Mouse (Mus musculus): ENCODE data around the gene Dnah10. TPM values are rescaled to one million over a fixed set of nuclear protein-coding genes. Genes with fewer than 3 reads are reported as not detected.

Dnah10 gene
- not detected for polyA plus RNA-seq (2014; fragmentation: Illumina TruSeq; extraction: RNeasy Lipid Tissue Mini Kit (QIAGEN cat#74804); ENCODE audit: low read depth, low replicate concordance)

DNA sequence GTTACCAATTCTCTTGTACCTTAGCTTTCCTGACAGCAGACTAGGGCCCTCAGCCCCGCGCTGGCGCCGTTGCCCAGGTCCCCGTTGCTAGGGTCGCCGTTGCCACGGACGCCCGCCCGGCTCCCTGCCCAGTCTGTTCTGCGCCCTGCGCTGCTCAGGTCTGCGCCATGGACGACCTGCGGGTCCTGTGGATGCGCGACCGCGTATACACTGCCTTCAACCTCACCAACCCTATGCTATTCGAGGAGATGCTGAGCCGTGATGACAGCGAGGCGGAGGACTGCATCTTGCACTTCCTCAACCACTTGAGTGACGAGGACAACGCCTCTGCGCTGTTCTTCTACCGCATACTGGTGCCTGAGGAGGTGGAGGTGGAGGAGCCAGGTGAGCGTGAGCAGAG lies at the start of gene Dnah10:
Gene Dnah10, plus strand, starts transcription at position 89 of the 400 bp plus-strand sequence.

DNA sequence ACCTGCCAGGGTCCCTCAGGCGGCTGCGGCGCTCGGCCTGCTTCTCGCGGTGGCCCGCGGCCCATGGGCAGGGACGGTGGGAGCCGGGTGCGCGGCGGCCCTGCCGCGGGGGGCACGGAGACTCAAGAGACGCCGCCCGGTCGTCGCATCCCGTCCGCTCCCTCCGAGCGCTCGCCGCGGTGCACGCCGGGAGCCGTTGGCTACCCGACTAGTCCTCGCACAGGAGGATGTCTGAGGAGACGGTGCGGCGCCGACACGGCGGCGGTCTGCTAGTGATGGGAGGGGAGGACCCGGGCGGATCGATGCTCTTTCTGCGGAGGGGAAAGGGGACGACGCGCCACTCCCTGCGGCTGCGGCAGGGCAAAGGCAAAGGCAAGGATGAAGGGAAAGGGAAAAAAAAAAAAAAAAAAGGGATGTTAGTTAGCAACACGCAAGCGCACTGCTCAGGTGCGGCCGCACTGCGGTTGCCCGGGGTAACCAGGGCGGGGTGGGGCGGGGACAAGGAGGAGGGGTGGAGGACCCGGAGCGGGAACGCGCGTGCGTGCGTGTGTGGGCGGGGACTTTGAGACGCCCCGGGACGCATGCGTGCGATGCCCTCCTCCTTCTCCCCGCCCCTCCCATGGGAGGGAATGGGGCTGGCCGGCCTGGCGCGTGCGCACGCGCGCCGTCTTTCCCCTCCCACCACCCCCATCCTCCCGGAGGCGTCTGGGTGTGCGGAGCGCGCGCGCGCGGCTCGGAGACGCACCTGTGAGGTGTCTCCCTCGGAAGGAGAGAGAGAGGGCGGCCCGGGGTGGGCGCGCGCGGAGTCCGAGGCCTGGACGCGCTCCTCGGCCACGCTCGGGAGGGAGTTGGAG lies 137.4 kb downstream of the Dnah10 start, which contains the start of the genes Ccdc92 and Zfp664:
Gene Ccdc92, minus strand, starts transcription at position 412 of the 854 bp plus-strand sequence.
Gene Zfp664, plus strand, starts transcription at position 679 of the 854 bp plus-strand sequence.

Other genes with a start within 250 kb of the Dnah10 start
- 8.1 TPM for gene Rilpl2, start 246.7 kb upstream of the Dnah10 start, polyA plus RNA-seq (2014; fragmentation: Illumina TruSeq; extraction: RNeasy Lipid Tissue Mini Kit (QIAGEN cat#74804); ENCODE audit: low read depth, low replicate concordance)
- gene Snrnp35, start 242.0 kb upstream of the Dnah10 start, polyA plus RNA-seq (2014; fragmentation: Illumina TruSeq; extraction: RNeasy Lipid Tissue Mini Kit (QIAGEN cat#74804); ENCODE audit: low read depth, low replicate concordance) = 14.0 TPM
- gene Rilpl1, start 193.7 kb upstream of the Dnah10 start, polyA plus RNA-seq (2014; fragmentation: Illumina TruSeq; extraction: RNeasy Lipid Tissue Mini Kit (QIAGEN cat#74804); ENCODE audit: low read depth, low replicate concordance) = 280 TPM
- gene Tmed2, start 184.4 kb upstream of the Dnah10 start, polyA plus RNA-seq (2014; fragmentation: Illumina TruSeq; extraction: RNeasy Lipid Tissue Mini Kit (QIAGEN cat#74804); ENCODE audit: low read depth, low replicate concordance) = 245 TPM
- gene Ddx55, start 172.2 kb upstream of the Dnah10 start, polyA plus RNA-seq (2014; fragmentation: Illumina TruSeq; extraction: RNeasy Lipid Tissue Mini Kit (QIAGEN cat#74804); ENCODE audit: low read depth, low replicate concordance) = 9.0 TPM
- 30.1 TPM for gene Eif2b1, start 146.0 kb upstream of the Dnah10 start, polyA plus RNA-seq (2014; fragmentation: Illumina TruSeq; extraction: RNeasy Lipid Tissue Mini Kit (QIAGEN cat#74804); ENCODE audit: low read depth, low replicate concordance)
- gene Gtf2h3, start 145.9 kb upstream of the Dnah10 start, polyA plus RNA-seq (2014; fragmentation: Illumina TruSeq; extraction: RNeasy Lipid Tissue Mini Kit (QIAGEN cat#74804); ENCODE audit: low read depth, low replicate concordance) = 19.7 TPM
- gene Atp6v0a2, start 96.5 kb upstream of the Dnah10 start, polyA plus RNA-seq (2014; fragmentation: Illumina TruSeq; extraction: RNeasy Lipid Tissue Mini Kit (QIAGEN cat#74804); ENCODE audit: low read depth, low replicate concordance) = 29.1 TPM
- gene Ccdc92, start 137.3 kb downstream of the Dnah10 start, polyA plus RNA-seq (2014; fragmentation: Illumina TruSeq; extraction: RNeasy Lipid Tissue Mini Kit (QIAGEN cat#74804); ENCODE audit: low read depth, low replicate concordance) = 1.6 TPM
- gene Zfp664, start 137.6 kb downstream of the Dnah10 start, polyA plus RNA-seq (2014; fragmentation: Illumina TruSeq; extraction: RNeasy Lipid Tissue Mini Kit (QIAGEN cat#74804); ENCODE audit: low read depth, low replicate concordance) = 37.2 TPM

Data from heart, adult 10 weeks (tissue).